Mouse (Mus musculus): ENCODE measurements at regions not wholly inside any gene's neighbourhood (a gene's known extent, or its start where the extent isn't known, plus 50 kb on each side); places are given as distances from the start of the nearest gene placed in this dataset.

DNA sequence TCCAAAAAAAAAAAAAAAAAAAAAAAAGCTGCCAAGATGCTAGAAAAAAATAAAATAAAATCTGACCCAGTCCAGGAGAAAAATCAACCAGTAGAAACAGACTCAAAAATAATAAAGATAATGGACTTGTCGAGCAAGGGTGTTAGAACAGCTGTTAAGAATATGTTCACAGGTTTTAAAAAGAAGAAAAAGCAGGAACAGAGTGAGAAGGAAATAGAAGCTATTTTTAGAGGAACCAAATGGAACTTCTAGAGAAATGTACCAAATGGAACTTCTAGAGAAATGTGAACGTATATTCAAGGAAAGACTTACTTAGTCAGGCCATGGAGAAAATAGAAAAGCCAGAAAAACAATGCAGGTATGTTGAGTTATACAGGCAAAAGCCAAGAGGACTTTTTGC lies 662.4 kb upstream of the Jmjd1c start:
- no peak for DNase-seq (ENCODE audit: low spot score)

DNA sequence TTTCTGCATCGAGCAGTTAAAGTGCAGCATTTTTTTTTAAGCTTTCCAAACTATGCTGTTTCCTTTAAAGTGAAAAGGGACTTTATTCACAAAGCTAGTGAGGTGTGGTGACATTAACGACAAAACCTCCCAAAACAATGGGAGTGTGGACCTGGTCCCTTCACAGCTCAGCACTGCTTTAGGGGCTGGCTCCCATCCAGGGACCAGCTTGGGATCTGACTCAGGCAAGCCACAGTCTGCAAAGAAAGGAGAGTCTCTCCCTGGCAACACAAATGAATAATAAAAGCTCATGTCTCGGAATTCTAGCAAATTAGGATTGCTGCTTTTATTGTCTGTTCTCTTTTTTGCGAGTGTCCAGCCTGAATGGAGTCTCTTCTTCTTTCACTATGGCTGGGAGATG lies 625.2 kb upstream of the Jmjd1c start:
- no peak for DNase-seq (ENCODE audit: low spot score)

DNA sequence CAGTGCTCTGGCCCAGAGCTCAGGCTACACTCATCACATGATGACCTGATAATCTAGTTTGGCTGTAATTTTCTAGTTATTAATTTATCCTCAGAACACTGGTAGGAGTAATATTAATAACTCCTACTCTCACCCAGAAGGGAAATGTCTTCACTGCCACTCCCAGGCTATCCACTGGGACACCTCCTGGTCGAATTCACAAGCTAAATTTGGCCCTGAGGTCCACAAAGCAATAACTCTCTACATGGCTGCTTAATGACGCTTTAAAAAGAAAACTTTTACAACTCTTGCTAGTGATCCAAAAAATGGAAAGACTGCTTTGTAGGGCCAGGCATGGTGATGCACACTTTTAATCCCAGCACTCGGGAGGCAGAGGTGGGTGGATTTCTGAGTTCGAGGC lies 623.9 kb upstream of the Jmjd1c start:
- DNase-seq (ENCODE audit: low spot score), result no peak

DNA sequence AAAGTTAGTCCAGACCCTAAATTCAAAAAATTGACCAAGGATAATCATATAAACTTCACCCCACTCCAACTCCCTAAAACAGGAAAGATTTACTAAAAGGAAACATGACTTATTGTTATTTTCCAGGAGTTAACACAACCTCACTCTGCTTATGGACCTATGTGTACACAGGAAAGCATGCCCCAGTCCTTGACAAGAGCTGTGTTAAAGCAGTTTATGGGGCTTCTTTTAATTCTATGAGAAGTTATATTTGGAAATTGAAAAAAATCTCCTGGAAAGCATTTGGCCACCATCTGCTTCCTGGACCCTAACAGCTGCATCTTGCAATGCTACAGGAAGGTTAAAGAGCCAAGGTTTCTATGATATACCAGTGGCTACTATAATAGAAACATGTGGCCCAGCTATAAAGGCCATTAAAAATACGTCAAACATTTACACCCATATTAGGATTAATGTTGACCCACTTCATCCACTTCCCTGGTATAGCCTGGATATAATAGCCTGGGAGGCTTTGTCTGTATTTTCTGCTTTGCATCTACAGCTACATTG lies 620.7 kb upstream of the Jmjd1c start:
- no peak for DNase-seq (ENCODE audit: low spot score)

DNA sequence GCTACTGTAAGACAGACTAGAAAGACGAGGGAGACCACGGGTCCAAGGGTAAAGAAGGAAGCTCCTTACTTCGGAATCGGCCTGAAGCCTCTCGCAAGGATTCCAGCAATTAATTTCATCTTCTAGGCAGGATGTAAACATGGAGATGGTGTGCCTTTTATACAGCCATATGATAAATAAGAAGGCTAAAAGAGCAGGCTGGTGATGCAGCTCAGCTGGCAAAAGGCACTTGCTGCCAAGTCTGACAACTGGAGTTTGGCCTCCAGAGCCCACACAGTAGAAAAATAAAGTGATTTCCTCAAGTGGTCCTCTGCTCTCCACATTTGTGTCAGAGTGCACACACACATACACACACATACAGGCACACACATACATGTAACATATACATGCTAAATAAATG lies 605.1 kb upstream of the Jmjd1c start:
- DNase-seq (ENCODE audit: low spot score), result no peak

DNA sequence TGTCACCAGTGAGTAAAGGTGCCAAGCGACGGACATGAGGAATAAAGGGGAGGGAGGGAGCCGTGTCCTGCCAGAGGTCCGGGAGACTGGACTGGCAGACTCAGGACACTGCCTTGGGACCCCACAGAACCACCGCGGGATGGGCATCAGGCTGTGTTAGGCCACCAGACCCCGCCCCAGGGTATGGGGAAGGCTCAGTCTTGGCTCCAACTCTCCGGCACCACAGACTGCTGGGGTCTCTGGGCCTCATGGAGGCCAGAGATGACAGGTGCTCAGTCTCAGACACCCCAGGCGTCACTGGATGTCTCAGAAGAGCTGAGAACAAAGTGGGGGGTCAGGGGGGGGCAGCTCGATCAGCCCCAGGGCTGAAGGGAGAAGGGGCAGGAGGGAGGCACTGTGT lies 604.1 kb upstream of the Jmjd1c start:
- DNase-seq (ENCODE audit: low spot score), result no peak

DNA sequence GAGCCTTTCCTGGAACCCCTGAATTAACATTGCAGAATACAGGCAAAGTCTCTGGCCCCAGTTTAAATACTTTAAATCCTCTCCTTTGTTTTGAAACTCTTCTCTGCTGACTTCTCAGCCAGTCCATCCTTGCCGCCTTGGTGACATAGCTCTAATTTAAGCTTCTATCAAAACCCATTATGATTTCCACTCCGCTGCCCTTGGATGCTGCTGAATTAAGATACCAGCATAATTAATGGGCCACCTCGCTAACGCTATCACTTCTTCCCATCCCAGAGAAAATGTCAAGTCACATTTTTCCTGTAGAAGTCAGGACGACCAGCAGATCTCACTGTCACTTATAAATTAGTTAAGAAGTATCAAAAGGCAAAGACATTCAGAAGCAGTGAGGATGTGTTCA lies 556.1 kb upstream of the Jmjd1c start:
- no peak for DNase-seq (ENCODE audit: low spot score)

DNA sequence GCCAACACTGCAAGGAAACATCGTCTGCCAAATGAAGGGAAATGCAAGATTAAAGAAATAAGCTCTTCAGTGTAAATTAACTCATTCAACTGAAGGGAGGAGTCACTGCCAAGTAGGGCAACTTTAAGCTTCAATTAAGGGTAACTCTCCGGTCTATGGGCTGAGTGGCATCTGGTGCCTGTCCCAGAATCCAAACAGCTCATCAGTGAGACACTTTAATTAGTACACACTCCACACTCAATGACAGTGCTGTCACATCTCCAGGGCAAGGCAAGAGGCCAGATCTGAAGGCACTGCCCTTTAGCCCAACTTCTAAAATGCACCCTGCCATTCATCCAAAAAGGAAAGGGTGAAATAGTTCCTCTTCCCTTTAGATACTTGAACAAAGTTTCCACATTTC lies 549.3 kb upstream of the Jmjd1c start:
- no peak for DNase-seq (ENCODE audit: low spot score)

DNA sequence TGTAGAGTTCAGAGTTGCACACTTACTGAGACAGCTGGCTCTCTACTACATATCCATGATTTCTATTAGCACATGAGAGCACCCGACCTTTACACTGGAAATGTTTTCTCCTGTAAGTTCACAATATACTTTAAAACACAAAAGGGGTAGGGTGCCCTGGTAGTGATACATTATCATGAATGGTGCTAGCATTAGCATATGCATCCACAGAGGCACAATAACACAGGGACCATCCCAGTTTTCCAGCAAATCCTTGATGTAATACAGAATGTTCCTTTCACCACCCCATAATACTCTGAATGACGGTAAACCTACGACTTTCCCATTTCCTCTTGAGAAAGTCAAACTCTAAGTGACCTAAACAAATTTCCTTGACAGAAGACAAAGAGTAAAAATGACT lies 548.3 kb upstream of the Jmjd1c start:
- no peak for DNase-seq (ENCODE audit: low spot score)

DNA sequence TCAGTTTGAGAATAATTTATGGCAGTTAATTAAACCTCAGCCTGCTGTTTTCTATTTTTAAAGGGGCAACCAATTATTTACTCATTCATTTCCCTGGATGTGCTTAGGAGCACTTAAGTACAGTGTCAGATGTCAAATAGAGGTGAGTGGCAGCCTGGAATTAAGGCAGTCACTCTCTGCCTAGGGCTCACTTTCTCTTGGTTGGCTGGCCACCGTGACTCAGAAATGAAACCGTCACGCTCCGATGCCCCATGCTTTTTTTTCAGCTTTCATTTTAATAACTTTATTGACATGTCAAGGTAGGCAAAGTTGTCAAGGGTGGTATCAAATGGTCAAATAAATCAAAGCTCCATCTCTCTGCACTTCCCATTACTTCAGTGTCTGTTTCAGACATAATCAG lies 547.9 kb upstream of the Jmjd1c start:
- DNase-seq (ENCODE audit: low spot score), result no peak

DNA sequence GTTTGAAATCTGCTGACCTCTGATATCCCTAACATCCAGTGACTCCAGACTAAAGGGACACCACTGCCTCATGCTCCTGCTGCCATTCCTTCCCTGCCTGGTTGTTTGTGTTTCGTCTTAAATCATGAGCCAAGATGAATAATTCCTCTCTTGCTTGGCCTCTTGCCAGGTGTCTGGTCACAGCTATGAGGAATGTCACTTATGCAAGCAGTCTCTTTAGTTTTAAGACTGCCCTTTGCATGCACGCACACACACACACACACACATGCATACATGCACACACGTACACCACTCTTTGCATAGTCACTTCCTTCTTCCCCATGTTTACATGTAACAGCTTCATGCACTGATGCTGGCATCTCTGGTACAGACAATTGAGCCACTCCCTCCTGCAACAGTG lies 543.0 kb upstream of the Jmjd1c start:
- no peak for DNase-seq (ENCODE audit: low spot score)

DNA sequence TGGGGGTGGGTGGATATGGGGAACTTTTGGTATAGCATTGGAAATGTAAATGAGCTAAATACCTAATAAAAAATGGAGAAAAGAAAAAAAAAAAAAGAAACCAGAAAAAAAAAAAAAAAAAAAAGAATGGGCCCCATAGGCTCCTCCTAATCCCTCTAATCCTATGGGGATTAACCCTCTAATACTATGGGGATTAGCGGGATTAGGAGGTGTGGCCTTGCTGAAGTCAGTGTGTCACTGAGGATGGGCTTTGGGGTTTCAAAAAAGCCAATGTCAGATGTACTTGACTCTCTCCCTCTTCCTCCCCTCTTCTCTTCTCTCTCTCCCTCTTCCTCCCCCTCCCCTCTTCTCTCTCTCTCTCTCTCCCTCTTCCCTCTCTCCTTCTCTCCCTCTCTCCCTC lies 541.7 kb upstream of the Jmjd1c start:
- DNase-seq (ENCODE audit: low spot score), result no peak

DNA sequence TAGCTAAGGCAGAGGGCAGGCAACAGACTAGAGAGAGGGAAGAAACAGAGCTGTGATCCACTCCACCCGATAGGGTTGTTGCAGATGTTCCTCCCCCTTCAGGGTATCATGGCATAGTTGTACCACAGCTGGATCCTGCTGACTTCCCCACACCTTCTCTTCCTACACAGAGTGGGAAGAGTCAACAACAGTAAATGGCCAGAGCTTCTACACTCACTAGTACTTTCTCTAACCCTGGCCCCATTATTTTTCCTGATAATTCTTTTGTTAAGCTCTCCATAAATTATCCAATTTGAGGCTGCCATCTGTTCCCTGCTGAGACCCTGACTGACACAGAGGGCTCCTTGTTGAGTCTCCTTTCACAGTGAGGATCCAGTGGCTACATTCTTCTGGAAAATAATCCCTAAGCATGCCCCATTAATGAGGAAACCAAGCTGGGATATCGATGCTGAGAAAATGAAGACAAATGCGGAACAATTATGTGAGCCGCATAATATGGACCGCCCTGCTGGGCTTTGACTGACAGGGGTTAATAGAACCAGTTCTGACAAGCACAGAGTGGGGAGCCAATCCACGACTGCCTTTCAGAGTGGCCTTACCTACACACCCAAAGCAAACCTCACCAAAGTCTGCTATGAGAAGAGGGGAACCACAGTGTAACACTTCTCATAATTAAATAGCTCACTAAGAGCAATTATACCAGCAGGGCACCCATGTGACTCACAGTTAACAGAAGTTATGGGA lies 537.7 kb upstream of the Jmjd1c start:
- DNase-seq (ENCODE audit: low spot score), result no peak

DNA sequence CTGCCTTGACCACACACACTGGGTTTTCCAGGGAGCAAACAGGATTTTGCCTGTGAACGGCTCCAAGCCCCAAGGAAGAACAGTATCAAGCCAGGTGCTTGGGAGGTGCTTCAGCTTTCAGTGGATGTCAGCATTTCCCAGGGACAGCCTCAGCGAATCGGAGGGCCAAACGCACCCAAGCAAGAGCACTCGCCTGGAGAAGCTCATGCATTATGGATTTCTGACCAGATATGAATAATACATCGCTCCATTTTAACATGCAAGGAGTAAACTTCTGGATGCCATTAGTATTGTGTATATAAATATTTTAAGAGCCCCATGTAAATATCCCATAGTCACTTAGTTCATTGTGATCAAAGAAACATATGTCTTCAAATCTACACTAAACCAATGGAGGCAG lies 530.6 kb upstream of the Jmjd1c start:
- DNase-seq (ENCODE audit: low spot score), result no peak

DNA sequence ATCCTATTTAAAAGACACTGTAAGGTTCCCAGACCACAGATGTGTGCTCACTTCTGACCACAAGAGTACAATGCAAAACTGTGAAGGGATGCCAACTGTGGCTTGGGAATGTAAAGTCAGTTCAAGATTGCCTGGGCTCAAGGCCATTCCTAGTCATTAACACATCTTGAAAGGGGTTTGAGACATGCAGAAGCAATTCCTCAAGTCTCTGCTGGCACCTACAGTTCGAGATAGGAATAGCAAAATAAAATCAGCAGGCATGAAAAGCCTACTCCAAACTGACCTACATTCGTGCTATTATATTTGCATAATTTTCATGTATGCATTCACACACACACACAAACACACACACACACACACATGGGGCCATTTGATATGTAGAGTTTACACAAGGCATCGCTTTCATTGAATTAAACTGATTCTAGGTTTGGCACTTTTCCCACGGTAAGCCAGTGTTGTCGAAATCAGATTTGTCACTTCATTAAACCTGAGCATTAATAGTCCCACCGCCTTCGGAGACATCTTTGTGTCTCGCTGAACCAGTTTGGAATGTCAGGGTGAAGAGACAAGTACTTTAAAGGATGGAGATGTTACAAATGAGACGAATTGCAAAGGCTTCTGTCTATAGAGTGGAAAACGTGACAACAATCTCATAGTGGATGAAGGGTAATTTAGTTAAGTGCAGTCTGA lies 520.9 kb upstream of the Jmjd1c start:
- DNase-seq (ENCODE audit: low spot score), result no peak

DNA sequence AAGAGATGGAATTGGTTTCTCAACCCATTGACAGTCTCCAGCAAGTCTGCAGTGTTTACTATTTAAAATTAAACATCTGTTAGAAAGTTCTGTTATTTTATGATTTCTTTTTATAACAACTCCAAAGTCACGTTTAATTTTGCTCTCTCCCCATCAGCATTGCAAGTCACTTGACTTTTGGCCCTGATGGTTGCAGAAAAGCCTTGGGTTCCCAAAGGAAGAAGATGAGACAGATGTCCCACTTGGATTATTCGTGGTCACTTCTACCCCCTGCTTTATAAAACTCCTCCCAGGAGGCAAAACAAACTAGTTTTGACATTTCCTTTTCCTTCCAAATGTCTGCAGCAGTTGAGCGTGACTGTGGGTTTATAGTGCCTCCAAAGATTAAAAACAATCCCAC lies 502.9 kb upstream of the Jmjd1c start:
- no peak for DNase-seq (ENCODE audit: low spot score)

DNA sequence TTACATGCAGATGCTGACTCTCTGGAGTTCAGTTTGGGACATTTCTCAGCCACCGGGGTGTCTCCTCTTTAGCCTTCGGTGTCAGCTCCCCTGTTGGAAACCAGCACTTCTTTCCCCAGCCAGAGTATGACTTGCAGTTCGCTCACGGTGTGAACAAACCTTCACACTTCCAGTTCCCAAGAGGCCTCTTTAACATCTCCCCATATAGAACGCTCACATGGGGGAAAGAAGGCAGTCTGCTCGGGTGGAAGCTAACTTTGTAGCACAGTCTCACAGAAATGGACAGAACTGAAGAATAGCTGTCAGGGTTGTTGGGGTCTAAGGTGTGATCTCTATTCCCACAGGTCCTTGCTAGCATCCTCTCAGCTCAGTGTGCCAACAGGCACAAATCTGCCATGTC lies 502.4 kb upstream of the Jmjd1c start:
- no peak for DNase-seq (ENCODE audit: low spot score)

DNA sequence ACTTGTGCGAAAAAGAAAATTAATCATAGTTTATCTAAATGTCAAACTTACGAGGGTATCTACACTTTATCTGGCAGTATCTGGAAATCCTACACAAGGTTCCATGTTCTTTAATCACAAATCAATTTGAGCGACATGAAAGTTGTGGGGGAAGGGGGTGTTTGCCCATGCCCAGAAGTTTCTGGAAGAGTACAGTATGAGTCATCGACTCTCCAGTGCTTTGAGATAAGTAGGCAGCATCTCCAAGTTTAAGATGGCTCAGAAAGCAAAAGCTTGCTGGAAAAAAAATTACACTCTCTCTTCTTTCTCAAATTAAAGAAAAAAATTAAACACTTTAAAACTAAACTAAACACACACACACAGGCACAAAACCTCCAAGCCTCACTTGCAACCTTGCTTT lies 498.0 kb upstream of the Jmjd1c start:
- DNase-seq (ENCODE audit: low spot score), result no peak

DNA sequence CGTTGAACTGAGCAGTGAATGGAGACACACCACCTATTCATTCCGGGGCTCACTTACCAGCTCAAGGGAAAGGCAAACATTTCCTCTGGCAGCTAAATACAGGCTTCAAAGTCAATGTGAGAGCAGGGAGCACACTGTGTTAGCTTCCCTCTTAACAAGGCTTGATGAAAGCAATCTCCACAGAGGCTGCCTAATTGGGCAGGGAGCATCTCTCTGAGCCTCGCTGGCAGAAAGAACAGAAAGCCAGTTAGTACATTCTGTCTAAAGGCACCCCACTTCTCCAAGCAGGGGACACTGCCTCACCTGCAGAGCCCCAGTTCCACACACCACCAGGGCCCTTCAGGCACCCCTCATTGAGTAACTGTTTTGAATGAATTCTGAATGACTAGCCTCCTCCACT lies 488.8 kb upstream of the Jmjd1c start:
- no peak for DNase-seq (ENCODE audit: low spot score)

DNA sequence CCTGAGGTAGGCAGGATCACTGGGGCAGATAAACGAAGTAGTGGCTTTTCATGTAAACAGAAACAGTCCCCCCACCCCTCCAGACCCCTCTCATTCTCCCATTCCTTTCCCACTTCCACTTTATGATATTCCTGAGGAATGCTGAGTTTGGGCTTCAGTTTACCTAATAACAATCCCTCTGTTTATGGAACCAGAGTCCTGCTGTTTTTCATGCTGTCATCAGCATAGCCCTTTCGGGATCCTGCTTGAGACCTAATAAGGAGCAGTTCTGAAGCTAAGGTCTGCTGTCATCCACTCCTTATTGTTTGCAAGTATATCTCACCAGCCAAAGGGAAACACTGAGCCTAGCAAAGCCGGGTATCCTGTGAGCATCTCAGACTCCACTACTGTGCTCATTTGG lies 479.6 kb upstream of the Jmjd1c start:
- DNase-seq (ENCODE audit: low spot score), result no peak

DNA sequence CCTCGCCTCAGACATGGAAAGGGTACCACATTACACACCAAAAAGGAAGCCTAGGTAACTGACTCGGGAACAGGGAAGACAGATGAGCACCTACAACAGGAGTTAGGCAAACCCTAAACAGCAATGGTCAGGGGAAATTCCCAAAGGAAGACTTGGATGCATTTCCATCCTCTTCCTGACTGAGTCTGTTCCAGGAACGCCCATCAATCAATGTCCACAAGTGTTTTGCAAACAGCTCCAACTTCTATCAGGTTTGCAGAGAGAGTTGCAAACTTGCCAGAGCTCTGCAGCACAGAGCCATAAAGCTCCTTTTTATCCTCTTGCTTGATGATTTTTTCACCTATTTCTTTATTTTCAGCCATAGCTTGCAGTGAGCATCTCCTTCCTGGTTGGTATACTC lies 464.9 kb upstream of the Jmjd1c start:
- no peak for DNase-seq (ENCODE audit: low spot score)

DNA sequence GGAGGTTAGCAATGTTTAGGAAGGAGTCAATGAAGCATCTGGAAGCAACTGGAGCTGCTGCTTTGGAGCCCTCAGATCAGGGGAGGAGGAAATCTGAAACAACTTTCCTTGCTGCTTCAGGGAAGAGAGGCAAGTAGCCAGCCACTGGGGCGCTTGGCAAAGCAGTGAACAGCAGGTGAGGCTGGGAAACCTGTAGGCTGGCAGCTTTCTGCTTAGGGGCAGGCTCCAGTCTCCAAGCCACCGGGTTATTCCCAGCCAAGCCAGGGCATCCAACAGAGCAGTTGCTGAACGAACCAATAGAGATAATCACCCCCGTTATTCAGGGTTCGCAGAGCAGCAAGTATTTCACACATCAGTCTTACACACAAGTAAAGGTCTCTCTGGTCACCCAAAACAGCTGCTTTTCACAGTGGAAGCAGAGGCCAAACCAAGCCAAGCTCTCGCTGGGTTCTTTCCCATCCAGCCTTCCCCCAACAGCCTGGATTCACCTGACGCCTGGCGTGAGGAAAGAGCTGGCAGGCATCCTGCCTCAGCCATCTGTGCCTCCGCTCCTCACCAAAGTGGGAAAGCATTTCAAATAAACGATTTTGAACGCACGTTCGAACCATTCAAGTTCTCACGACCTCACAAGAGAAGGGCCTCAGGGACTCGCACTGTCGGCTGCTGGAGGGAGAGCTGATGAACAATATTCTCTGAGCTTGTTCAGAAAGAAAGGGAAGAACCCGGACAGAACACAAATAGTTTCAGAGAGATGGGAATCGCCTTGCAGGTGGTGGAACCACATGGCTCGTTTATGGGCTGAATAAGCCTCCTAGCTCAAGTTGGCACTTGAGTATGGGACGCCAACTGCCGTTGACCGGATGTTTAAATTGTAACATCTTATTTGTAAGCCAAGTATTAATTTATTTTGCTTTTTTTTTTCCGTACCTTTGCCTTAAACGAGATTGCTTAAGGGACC lies 454.8 kb upstream of the Jmjd1c start:
- no peak for DNase-seq (ENCODE audit: low spot score)

DNA sequence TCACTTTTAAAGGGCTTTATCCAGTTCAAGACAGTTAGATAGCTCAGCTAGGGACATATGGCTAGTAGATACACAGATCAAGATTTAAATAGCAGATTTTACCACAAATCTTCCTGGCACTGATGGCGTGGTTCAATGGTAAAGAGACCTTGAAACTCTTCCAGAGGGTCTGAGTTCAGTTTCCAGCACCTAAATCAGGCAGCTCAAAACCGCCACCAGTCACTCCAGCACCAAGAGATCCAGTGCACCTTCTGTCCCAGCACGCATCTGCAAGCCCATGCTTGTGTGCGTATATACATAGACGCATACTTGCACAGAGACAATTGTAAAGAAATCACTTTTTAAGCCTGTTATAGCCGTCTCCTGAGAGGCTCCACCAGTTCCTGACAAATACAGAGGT lies 454.0 kb upstream of the Jmjd1c start:
- DNase-seq (ENCODE audit: low spot score), result no peak
